Mouse (Mus musculus) brown adipose tissue, adult 24 weeks (tissue): ENCODE data around the gene Cnga2. TPM values are rescaled to one million over a fixed set of nuclear protein-coding genes. Genes with fewer than 3 reads are reported as not detected.

Experiments
- H3K27ac ChIP-seq: fragments of 200-500 bp; replicated peaks from 2 replicates; pipeline ENCODE4 v1.5.1; 2012; ENCODE audit warnings: low read depth, mild to moderate bottlenecking, low read length
- H3K4me1 ChIP-seq: fragments of 200-500 bp; 2 replicates; pipeline ENCODE4 v1.6.1; 2012; ENCODE audit warnings: low read length, mixed read lengths; ENCODE audit not compliant: control insufficient read depth, insufficient read depth, insufficient read length
- H3K4me3 ChIP-seq: fragments of 200-500 bp; 2 replicates; pipeline ENCODE4 v1.5.1; 2012; ENCODE audit warnings: low read depth, mild to moderate bottlenecking, low read length, moderate library complexity; ENCODE audit not compliant: insufficient read depth
- polyA plus RNA-seq: library from polyadenylated mRNA; stranded (reverse); fragments of >200 nt; gene quantifications from 2 replicates; pipeline ENCODE4 v1.2.4, GENCODE M21; 2012; ENCODE audit not compliant: missing spikeins, insufficient read depth, insufficient read length

Gene Cnga2
- polyA plus RNA-seq, 1 experiment = not detected

GRCm38 (mm10) chrX:72009930-72010329, 18.3 kb downstream of the Cnga2 start:
- Histone ChIP-seq H3K4me1 (peaks cover under 1% of the 10 kb centered on the region; the same call in 1 of the 2 replicates), H3K27ac (no peak overlapping the region), H3K4me3 (no peak overlapping the region)

DNA sequence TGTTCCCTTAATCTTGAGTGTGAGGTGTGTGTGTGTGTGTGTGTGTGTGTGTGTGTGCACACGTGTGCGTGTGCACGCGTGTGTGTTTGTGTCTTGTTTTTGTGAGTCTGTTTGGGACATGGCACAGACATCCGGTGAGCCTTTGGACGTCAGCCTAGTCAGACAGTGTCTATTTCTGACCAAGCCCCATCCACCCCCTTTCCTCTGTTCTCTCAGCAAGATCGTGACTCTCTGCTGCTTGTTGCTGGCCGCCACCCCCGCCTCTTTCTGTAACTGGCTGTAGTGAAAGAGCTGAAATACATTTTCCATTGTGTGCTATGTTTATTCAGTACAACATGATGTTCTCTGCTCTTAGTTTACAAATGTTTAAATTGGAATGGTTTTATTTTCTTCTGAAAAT, 20.6 kb downstream of the Cnga2 start:
- Histone ChIP-seq H3K27ac (no peak overlapping the region), H3K4me3 (no peak overlapping the region), H3K4me1 (no peaks in the 10 kb centered on the region)

DNA sequence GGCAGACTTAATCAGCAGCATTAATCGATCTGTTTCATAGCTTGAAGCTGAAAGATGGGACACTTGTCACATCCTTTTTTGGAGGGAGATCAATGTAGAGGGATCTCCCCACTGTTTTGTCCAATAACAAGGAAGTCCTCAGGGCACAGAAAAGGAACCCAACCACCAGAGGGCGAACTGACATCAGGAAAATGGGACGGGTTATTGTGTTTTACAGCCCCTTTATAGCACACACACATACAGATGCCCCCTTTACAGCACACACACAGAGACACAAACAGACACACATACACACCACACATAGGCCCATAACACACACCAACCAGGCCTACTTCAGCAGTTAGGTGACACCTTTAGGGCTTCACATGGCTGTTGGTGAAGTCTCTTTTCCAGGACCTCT, 21.2 kb downstream of the Cnga2 start:
- H3K27ac ChIP-seq = peak overlapping the region; percentile 54

DNA sequence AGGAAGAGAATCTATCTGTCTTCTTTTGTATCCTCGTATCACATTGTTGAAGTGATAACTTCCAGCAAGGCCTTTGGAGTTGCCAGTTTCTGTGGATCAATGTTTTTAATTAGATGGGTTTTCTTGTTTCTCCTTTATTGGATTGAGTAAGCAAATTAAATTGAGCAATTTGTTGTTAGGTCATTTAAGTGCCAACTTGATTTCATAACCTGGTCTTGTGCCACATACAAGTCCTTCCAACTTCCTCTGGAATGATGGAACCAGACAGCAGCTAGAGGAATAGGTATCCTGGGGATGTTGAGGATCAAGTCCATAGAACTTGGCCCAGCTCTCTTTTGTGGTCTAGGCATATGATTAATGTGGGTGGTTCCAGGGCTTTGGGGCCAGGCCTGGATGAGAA, 30.6 kb downstream of the Cnga2 start:
- no peaks in the 10 kb centered on the region for H3K4me1 ChIP-seq
- H3K27ac ChIP-seq = no peak overlapping the region

More for the DNA sequence above, 21.2 kb downstream of the Cnga2 start:
- H3K4me1 ChIP-seq = no peaks in the 10 kb centered on the region
- no peak overlapping the region for H3K4me3 ChIP-seq

DNA sequence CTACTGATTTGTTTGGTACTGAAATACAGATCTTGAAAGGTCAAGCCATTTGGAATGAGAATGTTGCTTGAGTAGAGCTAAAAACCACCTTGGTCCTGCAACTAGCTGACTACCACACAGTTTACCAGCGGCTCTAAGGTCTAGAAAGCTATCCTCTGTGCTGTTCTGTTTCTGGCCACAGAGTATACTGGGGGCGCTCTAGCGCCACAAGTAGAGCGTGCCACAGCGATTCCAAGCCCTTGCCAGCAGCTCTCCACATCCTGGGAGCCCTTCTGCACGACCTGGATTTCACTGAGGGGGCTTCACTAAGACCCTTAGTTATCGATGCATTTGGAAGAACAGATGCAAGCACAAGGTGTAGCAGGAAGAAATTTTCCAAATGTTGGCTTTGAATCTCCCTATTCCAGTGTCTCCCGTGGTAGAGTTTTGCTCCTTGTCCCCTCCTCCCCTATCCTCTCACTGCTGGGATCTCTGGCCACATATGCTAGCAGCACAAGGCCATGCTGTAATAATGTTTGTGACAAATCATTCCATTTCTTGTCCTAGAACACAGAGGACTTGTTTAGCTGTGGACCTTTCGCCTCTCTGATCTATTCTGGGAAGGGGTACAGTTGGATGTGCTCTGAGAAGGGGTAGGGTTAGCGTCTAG, 31.2 kb downstream of the Cnga2 start:
- no peak overlapping the region for H3K4me3 ChIP-seq
- H3K4me1 ChIP-seq = no peaks in the 10 kb centered on the region
- H3K27ac ChIP-seq = no peak overlapping the region

More for the DNA sequence above, 30.6 kb downstream of the Cnga2 start:
- no peak overlapping the region for H3K4me3 ChIP-seq

GRCm38 (mm10) chrX:72023542-72023941, 31.9 kb downstream of the Cnga2 start:
- Histone ChIP-seq H3K4me3 (no peak overlapping the region), H3K27ac (no peak overlapping the region), H3K4me1 (no peaks in the 10 kb centered on the region)

DNA sequence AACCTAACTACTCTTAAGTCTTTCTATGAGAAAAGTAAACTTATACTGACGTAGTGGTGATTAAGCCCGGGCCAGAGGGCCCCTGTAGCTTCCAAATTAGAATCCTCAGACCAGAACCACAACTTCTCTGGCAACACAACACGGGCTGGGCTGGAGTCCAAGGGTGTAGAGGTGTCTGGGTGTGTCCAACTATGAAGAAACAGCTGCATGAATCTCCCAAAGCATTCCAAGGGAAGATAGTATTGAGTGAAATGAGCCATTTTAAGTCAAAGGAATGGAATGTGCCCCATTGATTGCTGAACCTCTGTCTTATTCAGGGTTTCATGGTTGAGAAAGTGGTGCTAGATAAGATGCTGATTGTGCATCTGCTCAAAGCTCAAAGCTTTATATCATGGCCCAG, 52.4 kb downstream of the Cnga2 start:
- Histone ChIP-seq H3K4me3 (no peak overlapping the region), H3K4me1 (no peaks in the 10 kb centered on the region), H3K27ac (no peak overlapping the region)

- Histone ChIP-seq H3K4me1 (no peaks in the 10 kb centered on the region), H3K4me3 (no peak overlapping the region), H3K27ac (no peak overlapping the region)
These were observed 56.3 kb downstream of the Cnga2 start for GRCm38 (mm10) chrX:72047918-72048317.

Other genes starting within 250 kb of the Cnga2 start
- gene Vma21, start 175.9 kb upstream of the Cnga2 start, polyA plus RNA-seq = 53.7 and 63.9 TPM in 2 replicates
- not detected in 2 replicates for gene Gm1141, start 70.8 kb upstream of the Cnga2 start, polyA plus RNA-seq
- gene Prrg3, start 29.2 kb upstream of the Cnga2 start, polyA plus RNA-seq = 5.0 and 10.8 TPM in 2 replicates
- gene Fate1, start 18.9 kb upstream of the Cnga2 start, polyA plus RNA-seq = not detected in 2 replicates
- not detected in 2 replicates for gene Magea4, start 230.2 kb downstream of the Cnga2 start, polyA plus RNA-seq